Mouse (Mus musculus) thymus, postnatal 10 days (tissue): ENCODE measurements around the gene Ly75.

Experiments
- DNase-seq, 2 experiments: peaks; one replicate each; pipeline ENCODE4 v3.0.0; 2021; ENCODE audit warnings: low spot score in 2 of 2

The Ly75 gene

DNA sequence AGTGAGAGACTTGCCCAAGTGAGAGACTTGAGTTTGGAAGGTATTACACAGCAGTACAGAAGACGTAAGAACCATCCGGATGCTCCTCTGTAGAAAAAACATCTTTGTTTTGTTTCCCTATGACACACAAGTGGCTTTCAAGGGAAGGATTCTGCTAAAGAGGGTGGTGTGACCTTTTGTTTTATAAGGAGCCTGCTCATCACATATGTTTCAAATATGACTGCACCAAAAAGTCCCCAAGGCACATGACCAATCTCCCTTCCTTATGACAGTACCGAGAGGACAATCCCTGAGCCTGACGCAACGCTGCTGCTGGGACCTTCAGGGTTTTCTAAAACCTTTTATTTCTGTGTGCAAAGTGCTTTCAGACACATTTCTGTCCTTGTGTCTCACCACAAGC lies 12.9 kb downstream of the Ly75 start:
- no peak for DNase-seq

DNA sequence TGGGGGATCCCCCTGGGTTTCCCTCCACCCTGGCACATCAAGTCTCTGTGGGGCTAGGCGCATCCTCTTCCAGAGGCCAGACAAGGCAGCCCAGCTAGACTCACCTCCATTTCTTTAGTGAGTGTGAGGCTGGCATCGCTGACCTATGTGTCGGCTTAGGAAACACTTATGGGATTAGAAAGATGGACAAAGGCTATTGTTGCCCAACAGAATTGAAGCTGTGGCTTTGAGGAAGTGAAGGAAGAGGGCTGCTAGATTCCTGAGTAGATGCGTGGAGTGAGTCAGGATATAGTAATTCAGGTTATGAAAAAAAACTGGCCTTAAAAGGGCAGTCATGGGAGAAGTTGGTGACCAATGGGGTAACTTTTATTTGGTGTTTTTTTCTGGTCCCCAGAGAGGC lies 13.6 kb downstream of the Ly75 start:
- no peak for DNase-seq

DNA sequence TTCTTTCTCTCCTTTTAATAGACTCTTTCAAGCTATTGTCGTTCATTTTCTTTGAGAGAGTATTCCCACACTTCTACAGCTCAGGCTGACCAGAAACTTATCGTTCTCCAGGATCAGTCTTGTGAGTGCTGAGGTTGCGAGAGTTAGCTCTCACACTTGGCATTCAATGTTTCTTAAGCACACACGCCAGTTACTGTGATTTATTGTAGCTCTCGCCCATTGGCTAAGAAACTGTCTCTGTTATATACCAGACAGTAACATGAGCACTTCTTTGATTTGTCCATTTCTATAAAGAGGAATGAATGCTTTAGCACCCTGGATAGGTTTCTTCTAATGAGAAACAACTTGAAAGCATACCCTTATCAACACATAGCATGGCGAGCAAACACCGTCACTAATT lies 15.2 kb downstream of the Ly75 start:
- DNase-seq, result no peak

DNA sequence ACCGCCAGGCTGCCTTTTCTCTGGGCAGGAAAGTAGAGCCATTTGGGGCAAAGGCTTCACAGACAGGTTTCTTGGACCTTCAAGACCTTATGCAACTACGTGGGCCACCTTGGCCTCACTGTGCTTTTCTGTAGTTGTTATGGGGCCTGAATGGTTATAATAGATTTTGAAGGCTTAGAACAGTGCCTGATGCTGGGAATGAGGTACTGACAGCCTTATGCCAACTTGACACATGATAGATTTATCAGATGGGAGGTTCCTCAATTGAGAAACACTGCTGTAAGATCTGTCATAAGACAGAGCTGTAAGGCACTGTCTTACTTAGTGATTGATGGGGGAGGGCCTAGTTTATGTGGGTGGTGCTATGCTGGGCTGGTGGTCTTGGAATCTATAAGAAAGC lies 15.9 kb downstream of the Ly75 start:
- no peak for DNase-seq

DNA sequence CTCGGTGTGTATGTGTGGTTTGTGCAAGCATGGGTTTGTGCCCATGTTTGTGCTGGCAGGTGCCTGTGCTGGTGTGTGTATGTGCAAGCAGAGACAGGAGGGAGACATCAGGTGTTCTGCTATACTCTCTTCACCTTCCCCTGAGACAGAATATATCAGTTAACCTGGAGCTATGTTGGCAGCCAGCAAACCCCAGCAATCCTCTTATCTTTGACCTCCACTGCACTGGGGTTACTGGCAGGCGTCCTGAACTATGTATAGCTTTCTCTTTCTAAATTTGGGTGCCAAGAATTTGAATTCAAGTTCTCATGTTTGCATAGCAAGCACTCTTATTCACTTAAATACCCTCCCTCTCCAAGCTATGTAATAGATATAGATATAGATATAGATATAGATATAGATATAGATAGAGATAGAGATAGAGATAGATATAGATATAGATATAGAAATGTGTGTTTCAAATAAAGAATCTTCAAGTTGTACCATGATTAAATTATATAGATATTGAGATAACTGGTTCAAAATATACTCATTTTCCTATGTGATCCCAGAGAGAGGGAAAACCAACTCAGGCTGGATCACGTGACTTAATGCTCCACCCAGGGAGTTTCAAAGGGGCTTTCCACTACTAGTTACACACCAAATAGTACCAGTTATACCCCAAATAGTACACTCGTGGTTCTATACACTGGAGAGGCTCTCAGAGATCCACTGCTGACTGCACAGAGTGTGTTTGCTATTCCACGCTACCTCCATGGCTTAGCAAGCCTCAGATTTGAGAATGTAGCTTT lies 17.1 kb downstream of the Ly75 start:
- no peak for DNase-seq

DNA sequence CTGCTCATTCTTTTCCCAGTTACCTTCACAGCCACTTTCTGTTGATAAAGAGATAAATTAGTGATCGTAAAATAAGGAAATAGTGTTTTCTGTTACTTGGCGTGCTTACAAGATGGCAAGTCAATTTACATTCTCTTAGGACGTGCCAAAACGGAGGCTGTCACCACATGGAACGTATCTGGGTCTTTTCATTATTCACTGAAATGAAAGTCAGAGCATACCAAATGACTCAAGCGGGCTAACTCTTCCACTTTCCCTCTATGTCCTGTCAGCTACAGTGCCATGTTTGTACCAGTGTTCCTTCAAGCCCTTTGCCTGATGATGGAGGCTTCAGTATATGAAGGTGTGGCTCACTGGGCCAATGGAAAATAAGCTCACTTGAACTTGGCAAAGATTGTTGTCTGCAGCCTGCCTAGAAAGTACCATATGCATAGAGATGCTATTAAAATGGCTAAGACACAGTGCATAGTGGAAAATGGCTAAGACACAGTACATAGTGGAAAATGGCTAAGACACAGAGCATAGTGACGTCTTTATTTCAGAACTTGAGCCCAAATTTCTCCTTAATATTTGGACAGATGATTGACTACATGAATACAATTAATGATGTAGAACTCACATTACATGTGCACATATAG lies 17.8 kb downstream of the Ly75 start:
- no peak for DNase-seq

DNA sequence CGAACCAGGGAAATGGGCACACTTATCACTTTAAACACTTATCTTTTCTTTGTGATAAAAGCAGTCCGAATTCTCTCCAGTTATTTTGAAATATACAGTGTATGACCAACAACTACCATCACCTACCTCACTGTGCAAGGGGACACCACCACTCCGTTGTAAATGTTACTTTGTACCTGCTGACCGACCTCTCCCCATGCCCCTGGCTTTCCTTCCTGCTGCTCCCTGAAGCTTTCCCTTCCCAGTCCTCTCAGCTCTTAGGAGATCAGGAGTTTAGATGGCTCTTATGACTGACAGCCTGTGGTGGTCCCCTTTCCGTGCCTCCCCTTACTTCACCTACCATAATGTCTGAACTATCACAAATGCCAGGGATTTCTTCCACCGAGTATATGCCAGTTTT lies 21.0 kb downstream of the Ly75 start:
- DNase-seq, result no peak

DNA sequence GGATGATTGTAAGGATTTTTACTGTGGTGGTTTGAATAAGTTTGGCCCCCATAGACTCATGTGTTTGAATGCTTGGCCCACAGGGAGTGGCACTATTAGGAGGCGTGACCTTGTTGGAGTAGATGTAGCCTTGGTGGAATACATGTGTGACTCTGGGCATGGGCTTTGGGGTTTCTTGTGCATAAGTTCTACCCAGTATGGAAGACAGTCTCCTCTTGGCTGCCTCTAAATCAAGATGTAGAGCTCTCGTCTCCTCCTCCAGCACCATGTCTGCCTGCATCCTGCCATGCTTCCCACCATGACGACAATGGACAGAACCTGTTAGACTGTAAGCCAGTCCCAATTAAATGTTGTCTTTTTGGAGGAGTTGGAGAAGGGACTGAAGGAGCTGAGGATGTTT lies 23.3 kb downstream of the Ly75 start:
- no peak for DNase-seq

DNA sequence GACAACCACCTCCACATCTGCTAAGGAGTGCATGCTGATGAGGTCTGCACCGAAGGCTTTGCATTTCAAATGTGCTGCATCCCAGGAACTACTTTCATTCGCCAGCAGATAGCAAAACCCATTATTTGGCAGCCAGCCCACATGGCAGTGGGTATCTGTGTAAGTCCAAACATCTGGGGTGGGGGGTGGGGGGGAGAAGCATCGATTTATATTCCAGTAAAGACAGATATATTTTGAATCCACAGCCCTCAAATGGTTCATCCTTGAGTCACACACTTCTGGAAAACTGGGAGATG lies 27.8 kb downstream of the Ly75 start:
- no peak for DNase-seq

DNA sequence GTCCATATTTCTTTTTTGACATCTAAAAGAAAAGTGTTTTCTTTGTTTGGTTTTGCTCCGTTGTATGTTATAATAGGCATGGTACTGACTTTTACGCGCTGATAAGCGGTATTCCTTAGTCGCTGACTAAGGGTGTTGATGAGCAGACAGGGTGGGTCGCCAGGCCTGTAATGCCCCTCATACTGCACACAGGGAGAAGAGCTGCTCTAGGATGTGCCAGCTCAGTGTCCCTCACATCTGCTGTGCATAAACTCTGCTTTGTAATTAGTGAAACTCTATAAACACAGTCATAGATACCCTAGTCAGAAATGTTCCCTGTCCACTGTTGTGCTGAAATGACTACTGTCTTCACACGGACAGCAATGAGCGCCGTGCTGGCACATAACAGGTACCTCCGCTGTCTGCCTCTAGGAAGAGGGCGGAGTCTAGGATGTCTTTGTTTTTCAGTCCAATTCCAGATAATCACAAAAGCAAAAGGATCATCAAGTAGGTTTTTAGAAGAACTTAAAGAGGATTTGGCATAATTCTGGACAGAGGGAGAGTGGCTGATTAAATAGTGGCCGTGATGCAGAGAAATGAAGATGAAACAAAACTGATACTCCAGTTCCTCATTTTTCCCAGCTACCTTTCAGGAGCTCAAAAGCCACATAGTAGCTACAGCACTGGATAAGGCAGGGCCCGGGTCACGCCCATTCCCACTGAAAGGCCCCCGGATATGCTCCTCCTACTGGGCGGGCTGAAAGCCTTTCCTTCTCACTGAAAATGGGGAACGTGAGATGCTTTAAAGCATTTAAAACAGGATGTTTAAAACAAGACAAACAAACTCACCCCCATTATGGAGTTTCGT lies 28.3 kb downstream of the Ly75 start:
- DNase-seq, result no peak

DNA sequence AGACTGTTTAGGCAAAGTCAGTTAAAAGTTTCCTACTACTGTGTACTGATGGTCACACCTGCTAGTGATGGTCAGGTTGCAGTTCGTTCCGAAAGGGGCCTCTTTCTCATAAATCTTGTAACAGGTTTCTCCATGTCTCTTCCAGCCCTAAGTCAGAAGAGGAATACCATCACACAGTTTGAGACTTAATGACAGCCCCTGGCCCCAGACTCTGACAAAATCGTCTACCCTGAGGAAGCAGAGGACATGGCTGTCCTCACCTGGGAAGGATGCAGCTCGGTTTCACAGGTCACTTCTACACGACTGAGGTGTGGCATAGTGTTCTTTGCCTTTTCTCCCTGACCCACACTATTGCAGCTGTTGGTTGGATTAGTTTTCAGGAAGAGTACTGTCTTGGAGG lies 30.8 kb downstream of the Ly75 start:
- DNase-seq, result no peak

DNA sequence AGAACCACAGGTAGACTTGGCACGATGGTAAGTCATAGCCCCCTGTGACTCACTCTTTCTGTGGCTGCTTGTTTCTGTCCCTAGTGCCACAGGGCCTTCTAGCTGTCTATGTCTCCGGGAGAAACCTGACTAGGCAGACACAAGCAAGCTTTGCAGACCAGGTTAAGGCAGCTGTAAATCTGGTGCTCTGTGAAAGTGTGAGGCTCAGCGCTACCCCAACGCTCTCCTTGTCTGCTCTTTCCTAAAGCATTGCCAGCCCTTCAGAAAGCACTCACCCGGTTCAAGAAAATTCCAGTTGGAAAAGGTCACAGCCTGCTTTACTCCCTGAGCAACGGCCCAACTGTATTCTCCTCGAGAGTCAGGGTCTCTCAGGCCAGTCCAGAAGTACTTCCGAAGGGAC lies 31.3 kb downstream of the Ly75 start:
- no peak for DNase-seq

DNA sequence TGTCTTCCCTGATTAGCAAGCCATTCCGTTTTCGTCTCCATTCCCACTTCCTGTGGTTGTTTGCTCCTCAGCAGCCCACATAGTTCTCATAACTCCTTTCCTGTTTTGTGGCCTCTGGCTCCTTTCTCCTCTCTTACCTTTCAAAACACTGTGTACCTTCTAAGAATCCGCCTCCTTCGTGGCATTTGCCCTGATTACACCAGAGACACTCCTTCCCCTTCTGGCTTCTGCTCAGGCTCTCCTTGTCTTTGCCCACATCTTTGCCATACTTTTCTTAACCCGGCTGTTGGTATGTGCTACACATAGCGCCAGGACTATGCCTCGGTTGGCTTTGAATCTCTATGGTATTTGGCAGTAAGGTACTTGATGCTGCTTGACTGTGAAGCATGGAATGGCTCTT lies 35.2 kb downstream of the Ly75 start:
- DNase-seq, result no peak

DNA sequence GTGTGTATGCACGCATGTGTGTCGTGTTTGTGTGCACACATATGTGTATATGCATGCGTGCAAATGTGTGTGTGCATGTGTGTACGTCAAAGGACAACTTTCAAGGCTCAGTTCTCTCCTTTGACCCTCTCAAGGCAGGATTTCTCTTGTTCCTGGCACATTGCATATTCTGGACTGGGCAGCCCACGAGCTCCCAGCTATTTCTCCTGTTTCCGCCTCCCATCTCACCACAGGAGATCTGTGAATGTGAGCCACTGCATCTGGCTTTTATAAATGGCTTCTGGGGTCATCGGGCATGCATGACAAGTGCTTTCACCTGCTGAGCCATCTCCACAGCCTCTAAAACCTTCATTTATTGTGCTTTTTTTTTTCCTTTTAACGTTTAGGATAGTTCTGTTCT lies 36.6 kb downstream of the Ly75 start:
- no peak for DNase-seq

DNA sequence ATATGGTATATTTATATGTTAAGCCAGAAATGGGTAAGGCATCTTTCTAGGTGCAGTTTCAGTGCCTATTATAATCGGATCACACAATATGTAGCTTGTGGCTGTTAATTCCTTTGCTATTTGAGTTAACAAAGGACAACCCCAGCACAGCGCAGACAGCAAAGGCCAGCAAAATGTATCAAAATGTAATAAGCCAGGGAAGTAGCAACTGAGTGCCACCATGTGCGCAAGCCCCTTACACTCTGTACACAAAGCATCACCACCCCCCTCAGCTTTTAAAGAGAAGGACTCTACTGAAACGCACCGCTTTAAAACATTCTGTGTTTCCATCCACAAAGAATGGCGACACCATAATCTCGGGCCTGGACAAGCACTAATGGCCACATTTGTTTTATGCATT lies 37.4 kb downstream of the Ly75 start:
- no peak for DNase-seq

DNA sequence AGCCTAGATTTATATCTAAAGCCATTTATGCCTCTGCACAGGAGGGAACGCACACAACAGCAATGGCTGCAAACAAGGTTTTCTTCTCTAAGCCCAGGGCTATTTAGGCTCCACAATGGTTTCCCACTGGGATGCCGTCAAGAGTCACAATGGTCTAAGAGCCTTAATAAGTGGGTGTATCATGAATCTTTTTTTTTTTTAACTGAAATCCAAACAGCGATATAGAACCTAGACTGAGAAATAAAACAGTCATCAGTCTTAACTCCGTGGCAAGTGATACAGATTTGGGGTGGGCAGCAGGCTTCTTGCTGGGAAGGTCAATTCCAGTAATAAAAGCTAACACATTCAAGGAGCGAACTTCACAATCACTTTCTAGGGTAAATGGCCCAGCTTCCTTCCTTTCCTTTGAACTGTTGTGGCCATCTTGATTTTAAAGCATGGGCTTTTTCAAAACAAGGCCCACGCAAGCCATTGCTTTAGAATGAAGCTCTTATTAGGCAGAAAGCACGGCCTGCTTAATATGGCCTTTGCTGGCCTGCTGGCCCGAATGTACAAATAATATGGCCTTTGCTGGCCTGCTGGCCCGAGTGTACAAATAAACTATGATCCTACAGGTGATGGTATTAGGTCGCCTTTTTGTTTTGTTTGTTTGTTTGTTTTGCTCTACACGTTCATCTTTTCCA lies 39.4 kb downstream of the Ly75 start:
- DNase-seq, result no peak

DNA sequence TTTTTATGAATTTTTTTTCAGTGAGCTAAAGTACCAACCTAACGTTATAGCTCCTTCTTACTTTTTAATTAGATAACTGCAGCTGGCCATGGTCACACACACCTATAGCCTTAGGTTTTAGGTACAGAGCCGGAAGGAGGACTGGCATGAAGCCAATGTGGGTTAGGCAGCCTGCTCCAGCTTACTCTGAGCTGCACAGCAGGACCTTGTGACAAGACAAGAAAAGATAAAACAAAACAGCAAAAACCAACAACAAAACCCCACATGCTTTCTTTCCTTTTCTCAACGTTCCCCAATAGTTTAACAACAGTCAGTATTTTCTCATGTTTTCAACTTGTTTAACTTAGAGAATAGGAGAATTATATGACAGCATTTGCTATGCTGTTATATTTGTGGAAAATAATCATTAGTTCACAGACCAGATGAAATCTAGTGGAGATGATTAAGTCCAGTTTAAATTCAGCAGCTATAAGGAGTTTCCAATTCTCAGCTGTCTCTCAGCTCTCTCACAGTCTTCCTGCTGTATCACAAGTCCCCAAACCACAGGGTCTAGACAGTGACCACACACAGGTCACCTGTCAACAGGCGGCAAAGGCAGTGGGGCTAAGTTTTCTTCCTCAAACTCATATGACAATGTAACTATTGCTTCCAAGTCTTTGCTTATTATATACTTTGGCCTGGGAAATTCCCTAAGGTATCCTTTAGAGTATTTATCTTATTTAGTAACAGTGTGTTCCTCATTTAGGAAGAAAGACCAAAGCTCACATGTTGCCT lies 40.8 kb downstream of the Ly75 start:
- no peak for DNase-seq

DNA sequence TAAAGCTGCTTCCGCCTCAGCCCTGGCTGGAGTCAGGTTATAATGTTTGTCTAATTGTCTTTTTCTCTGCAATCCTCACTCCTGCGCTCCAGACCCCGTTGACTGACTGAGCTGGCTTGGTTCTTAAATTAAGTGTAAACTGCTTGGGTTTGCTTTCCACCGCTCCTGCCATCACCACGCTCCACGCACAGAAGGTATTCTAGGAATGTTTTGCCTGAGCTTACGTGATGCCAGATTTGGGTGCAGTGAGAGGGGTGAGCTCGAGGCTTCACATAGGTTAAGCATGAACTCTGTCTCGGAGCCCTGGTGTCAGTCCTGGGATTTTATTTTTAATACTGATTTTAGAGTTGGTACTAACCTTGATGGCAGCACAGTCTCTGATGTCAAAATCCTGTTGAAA lies 45.2 kb downstream of the Ly75 start:
- DNase-seq, result no peak

DNA sequence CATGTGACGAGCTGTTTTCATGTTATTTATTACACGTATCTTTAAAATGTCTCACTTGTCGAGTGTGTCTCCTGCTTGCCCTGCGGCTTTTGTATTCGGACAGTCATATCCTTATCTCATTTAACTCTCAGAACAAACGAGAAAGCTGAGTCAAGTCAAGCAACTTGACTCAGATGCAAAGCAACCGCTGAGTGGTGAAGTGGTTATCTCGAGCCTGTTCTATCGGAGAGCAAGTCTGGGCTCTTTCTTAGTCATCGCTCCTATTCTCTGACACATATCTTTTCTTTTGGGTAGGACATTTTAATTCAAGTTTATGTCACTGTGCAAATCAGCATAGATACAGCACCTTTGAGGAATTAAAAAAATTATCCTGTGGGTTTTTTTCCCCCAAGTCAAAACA lies 54.5 kb downstream of the Ly75 start:
- no peak for DNase-seq

DNA sequence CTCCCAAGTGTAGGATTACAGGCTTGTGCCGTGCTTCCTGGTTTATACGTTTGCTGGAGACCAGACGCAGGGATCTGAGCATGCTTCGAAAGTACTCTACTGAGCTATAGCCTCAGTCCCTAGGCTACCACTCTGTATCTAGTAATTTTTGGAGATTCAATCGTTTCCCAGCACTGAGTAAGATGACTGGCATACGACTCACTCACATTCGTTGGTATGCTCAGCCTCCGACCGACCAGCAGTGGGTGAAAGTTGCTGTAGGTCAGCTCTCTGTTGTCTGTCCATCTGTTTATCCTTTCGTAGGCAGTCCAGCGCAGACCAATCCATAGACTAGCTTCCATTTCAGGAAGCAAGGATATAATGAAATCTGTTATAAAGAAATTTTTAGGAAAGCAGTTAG lies 55.5 kb downstream of the Ly75 start:
- DNase-seq, result no peak

DNA sequence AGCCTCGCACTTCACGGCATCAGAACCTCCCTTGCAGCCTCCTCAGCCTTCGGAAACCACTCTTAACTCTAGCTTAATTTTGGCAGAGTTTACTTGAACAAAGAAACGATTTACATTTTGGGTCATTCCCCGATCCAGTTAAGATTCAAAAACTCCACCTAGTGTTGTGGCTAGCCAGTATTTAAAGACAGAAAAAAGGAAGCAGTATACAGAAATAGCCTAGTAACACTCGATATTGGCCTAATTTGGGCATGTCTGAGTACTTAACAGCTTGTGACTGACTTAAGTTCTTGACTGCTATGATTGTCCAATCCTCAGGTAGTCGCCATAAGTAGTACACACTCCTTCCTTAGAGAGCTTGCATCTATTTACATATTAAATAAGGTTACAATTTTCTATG lies 56.2 kb downstream of the Ly75 start:
- no peak for DNase-seq

DNA sequence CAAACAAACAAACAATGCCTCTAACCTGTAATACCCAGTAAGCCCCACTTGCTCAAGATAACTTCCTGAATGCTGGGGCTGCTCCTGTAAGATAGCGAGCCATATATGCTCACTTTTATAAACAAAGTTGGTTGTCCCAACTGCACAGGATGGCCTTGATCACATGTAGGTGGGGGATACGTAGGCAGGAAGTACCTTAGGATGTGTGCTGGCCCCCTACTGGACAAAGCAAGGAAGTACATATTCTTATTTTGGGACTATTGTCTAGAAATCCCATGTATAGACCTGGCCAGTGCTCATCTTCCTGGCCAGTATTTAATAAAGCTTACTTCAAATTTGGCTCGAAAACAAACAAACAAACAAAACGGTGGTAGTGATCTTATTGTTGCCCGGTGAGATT lies 59.7 kb downstream of the Ly75 start:
- DNase-seq, result peak in 1 of 2 experiments; percentile 23
